Comparison of ENCODE assay signal across 15 mouse cellular contexts in the genomic region with DNA sequence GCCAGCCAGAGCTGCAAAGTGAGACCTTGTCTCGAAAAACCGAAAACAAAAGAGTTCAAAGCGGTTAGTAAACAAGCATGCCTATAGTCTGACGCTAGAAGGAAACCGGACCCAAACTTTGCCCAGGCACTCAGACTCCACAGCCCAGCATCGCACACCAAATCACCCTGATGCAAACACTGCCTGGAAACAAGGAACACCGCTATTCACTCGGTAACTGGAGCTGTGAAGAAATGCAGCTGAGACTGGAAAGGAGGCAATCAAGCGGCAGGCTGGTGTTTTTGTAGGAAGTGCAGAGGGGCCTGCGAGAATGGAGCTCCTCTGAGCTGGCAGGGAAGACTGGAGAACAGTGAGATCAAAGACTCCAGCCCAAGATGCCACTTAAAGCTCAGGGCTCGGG. TPM values are rescaled to one million over a fixed set of nuclear protein-coding genes. Genes with fewer than 3 reads are reported as not detected.
DNase-seq lines count a peak whose midpoint lies in the region; ATAC-seq and TF ChIP-seq lines count a peak whose summit lies in the region.
"Had no signal": no experiment of that assay in that cellular context is flagged by ENCODE, and none has a peak within 500 bp of the region (broad histone marks: within the 10 kb centered on the region; RNA-seq: fewer than 3 reads in every experiment).

No protein-coding gene starts in this region.

- no peak for TF ChIP-seq CTCF in heart, postnatal 0 days (IDR thresholded peaks at IDR 0.05; ENCODE audit: low read depth)
- TF ChIP-seq CTCF in midbrain, postnatal 0 days (IDR thresholded peaks at IDR 0.05) = no peak

- peaks cover 33% of the 10 kb centered on the region for H3K4me1 ChIP-seq in heart, postnatal 0 days (ENCODE audit: control insufficient read depth, insufficient read depth)
- H3K4me1 ChIP-seq in midbrain, embryonic 10.5 days = peaks cover 35% of the 10 kb centered on the region
- H3K4me1 ChIP-seq in midbrain, postnatal 0 days (ENCODE audit: insufficient read depth, low read length) = 0 out of 2 replicates have a peak, but pooled peaks cover 3% of the 10 kb centered on the region
- H3K4me1 ChIP-seq in midbrain, embryonic 11.5 days (ENCODE audit: control insufficient read depth, insufficient read depth, low read length) = peaks cover 5% of the 10 kb centered on the region; the same call in 1 of the 2 replicates

- H3K27me3 ChIP-seq in heart, postnatal 0 days (ENCODE audit: control insufficient read depth, insufficient read depth, low read length) = 0 out of 2 replicates have a peak, but pooled peaks cover 3% of the 10 kb centered on the region
- peaks cover 13% of the 10 kb centered on the region for H3K27me3 ChIP-seq in midbrain, embryonic 10.5 days (ENCODE audit: low read depth, poor library complexity, severe bottlenecking)
- H3K27me3 ChIP-seq in midbrain, postnatal 0 days (ENCODE audit: insufficient read depth, low read length) = no peaks in the 10 kb centered on the region
- H3K27me3 ChIP-seq in midbrain, embryonic 11.5 days (ENCODE audit: control insufficient read depth, insufficient read depth, low read length) = no peaks in the 10 kb centered on the region

- H3K9me3 ChIP-seq in heart, postnatal 0 days (replicated peaks; ENCODE audit: control insufficient read depth, low read length) = no peaks in the 10 kb centered on the region
- no peaks in the 10 kb centered on the region for H3K9me3 ChIP-seq in midbrain, embryonic 10.5 days (replicated peaks)
- H3K9me3 ChIP-seq in midbrain, postnatal 0 days (ENCODE audit: low read length) = no peaks in the 10 kb centered on the region
- no peaks in the 10 kb centered on the region for H3K9me3 ChIP-seq in midbrain, embryonic 11.5 days (ENCODE audit: control insufficient read depth, low read length)

- WGBS in heart, postnatal 0 days = 36% methylated on average over 11 of the region's 11 CpGs
- 39% methylated on average over 11 of the region's 11 CpGs for WGBS in midbrain, embryonic 10.5 days
- WGBS in midbrain, postnatal 0 days = 37% methylated on average over 11 of the region's 11 CpGs
- 36% methylated on average over 11 of the region's 11 CpGs for WGBS in midbrain, embryonic 11.5 days

- DNase-seq in heart, postnatal 0 days (ENCODE audit: low spot score) = no peak
- DNase-seq in heart, adult 11 months = no peak
- no peak for DNase-seq in midbrain, embryonic 10.5 days (ENCODE audit: low spot score)
- no peak for DNase-seq in midbrain, postnatal 0 days (ENCODE audit: low spot score)
- peak; percentile 89 for DNase-seq in midbrain, embryonic 11.5 days (ENCODE audit: low spot score, missing footprints)
- DNase-seq in adrenal gland, postnatal 14 days = no peak
- no peak for DNase-seq in gastrocnemius, adult 8-10 months (ENCODE audit: low spot score in 2 of 2)
- no peak for DNase-seq in urinary bladder, postnatal 4 days (ENCODE audit: low spot score in 2 of 2)
- DNase-seq: right cerebral cortex, postnatal 4 days; thymus, adult 18-20 months had no signal

- no peaks in the 10 kb centered on the region for H3K36me3 ChIP-seq in heart, postnatal 0 days (replicated peaks; ENCODE audit: control insufficient read depth, insufficient read depth, low read length)
- no peaks in the 10 kb centered on the region for H3K36me3 ChIP-seq in midbrain, embryonic 10.5 days
- H3K36me3 ChIP-seq in midbrain, postnatal 0 days (ENCODE audit: insufficient read depth, low read length) = no peaks in the 10 kb centered on the region
- no peaks in the 10 kb centered on the region for H3K36me3 ChIP-seq in midbrain, embryonic 11.5 days (ENCODE audit: control insufficient read depth, insufficient read depth, low read length)

- H3K9ac ChIP-seq in heart, postnatal 0 days (replicated peaks; ENCODE audit: low read depth, low read length) = no peak overlapping the region
- no peak overlapping the region; the same call in 1 of the 2 replicates for H3K9ac ChIP-seq in midbrain, postnatal 0 days (replicated peaks; ENCODE audit: low read length, poor library complexity, severe bottlenecking)
- peak overlapping the region; percentile 33; the same call in 1 of the 2 replicates for H3K9ac ChIP-seq in midbrain, embryonic 11.5 days (ENCODE audit: low read length)

- H3K27ac ChIP-seq in heart, postnatal 0 days (ENCODE audit: low read depth) = peak overlapping the region; percentile 73
- peak overlapping the region; percentile 47 for H3K27ac ChIP-seq in midbrain, embryonic 10.5 days (replicated peaks)
- no peak overlapping the region for H3K27ac ChIP-seq in midbrain, postnatal 0 days (ENCODE audit: low read depth, low read length)
- no peak overlapping the region for H3K27ac ChIP-seq in midbrain, embryonic 11.5 days (ENCODE audit: low read depth, low read length)

- TF ChIP-seq EP300 in heart, postnatal 0 days (IDR thresholded peaks at IDR 0.05; ENCODE audit: low read depth) = no peak

- H3K4me3 ChIP-seq in heart, postnatal 0 days (ENCODE audit: low read depth, low read length) = no peak overlapping the region
- H3K4me3 ChIP-seq in midbrain, embryonic 10.5 days = no peak overlapping the region
- H3K4me3 ChIP-seq in midbrain, postnatal 0 days (ENCODE audit: low read depth, low read length) = no peak overlapping the region
- H3K4me3 ChIP-seq in midbrain, embryonic 11.5 days (ENCODE audit: low read depth, low read length) = no peak overlapping the region

- no peak overlapping the region for H3K4me2 ChIP-seq in heart, postnatal 0 days (ENCODE audit: low read depth, low read length)
- no peak overlapping the region for H3K4me2 ChIP-seq in midbrain, postnatal 0 days (ENCODE audit: low read depth, low read length, poor library complexity, severe bottlenecking)
- no peak overlapping the region for H3K4me2 ChIP-seq in midbrain, embryonic 11.5 days

- ATAC-seq in heart, postnatal 0 days (ENCODE audit: insufficient read depth, low read depth) = no peak
- no peak for ATAC-seq in midbrain, postnatal 0 days (ENCODE audit: low FRiP score)
- 0 out of 2 replicates have a peak, but pooled peaks have one; percentile 6 for ATAC-seq in midbrain, embryonic 11.5 days (ENCODE audit: low FRiP score)
- ATAC-seq: inflammation-experienced regulatory T-cells, adult 6 months had no signal

RNA-seq across cellular contexts. Expression of a gene that starts 46.9 kb away (rescaled TPM):
- total RNA-seq in heart, postnatal 0 days (2014; rRNA removed; ENCODE audit: low replicate concordance) = not detected in 2 replicates
- polyA plus RNA-seq in heart, postnatal 0 days (2015; fragmentation: Nextera tagmentation; extraction: Ambion mirVana) = not detected in 2 replicates
- polyA plus RNA-seq in midbrain, embryonic 10.5 days (2016; fragmentation: Nextera tagmentation; extraction: Ambion mirVana) = not detected in 2 replicates
- total RNA-seq in midbrain, postnatal 0 days (2014; rRNA removed) = 0.19 TPM in 1 of 2 replicates, not detected in the other
- 0.10 and 0.26 TPM in 2 replicates for polyA plus RNA-seq in midbrain, postnatal 0 days (2015; fragmentation: Nextera tagmentation; extraction: Ambion mirVana)
- not detected in 2 replicates for polyA plus RNA-seq in midbrain, embryonic 11.5 days (2014; fragmentation: Nextera tagmentation; extraction: Ambion mirVana)
- not detected in 2 replicates for total RNA-seq in adrenal gland, postnatal 14 days (2021)
- not detected for total RNA-seq in gastrocnemius, adult 8-10 months (2022)
- total RNA-seq: common myeloid progenitor, adult 5-6 weeks; layer of hippocampus, postnatal 10 days; liver, adult 2 months; neutrophil, adult 5-6 weeks had no signal
- polyA plus RNA-seq: inflammation-experienced regulatory T-cells, adult 6 months; liver, adult 2 months had no signal

Comparison
In these comparisons a context has a peak if more than half of its experiments do, and no peak if none do; other contexts are left out.
1. H3K27ac ChIP-seq: peak in heart, postnatal 0 days (single experiment) and midbrain, embryonic 10.5 days (single experiment); none in midbrain, postnatal 0 days (single experiment) and midbrain, embryonic 11.5 days (single experiment).